Mouse (Mus musculus) yolk sac, embryonic 10.5 days (tissue): Measurements from ENCODE around the gene Btf3l4.
A peak's percentile ranks its signal among the peaks of the same experiment; 100 is the strongest.

ENCODE experiments used
- DNase-seq: peaks from one replicate; pipeline ENCODE4 v3.0.0-alpha.2; 2017; ENCODE audit warnings: low spot score

Btf3l4 gene

GRCm38 (mm10) chr4:108825677-108826076 is 7.7 kb downstream of the Btf3l4 start:
- DNase-seq, result no peak

GRCm38 (mm10) chr4:108811550-108811949 is 21.9 kb downstream of the Btf3l4 start:
- no peak for DNase-seq

DNA sequence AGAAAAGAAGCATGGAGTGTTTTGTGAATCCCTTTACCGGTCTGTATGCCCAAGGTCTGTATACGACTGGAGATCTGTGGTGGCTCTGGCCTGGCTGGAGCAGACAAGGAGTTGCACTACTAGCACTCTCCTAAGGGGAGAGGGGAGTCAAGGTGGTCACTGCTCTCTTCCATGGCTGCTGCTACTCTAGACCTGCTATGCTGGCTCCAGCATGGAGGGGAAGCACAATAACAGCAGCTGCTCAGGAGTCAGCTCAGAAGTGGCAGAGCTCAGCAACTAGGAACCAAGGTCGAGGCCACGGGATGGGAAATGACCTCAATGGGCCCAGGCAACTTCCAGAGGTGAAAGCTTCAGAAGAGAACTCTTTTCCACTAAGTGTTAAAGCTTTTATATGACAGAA is 22.3 kb downstream of the Btf3l4 start:
- no peak for DNase-seq

GRCm38 (mm10) chr4:108803535-108803934 is 29.9 kb downstream of the Btf3l4 start:
- no peak for DNase-seq

- DNase-seq, result peak; percentile 50
Measured at GRCm38 (mm10) chr4:108798083-108798830, 35.2 kb downstream of the Btf3l4 start.

GRCm38 (mm10) chr4:108796701-108797100 is 36.7 kb downstream of the Btf3l4 start:
- no peak for DNase-seq

GRCm38 (mm10) chr4:108793941-108794340 is 39.5 kb downstream of the Btf3l4 start:
- no peak for DNase-seq

- DNase-seq, result no peak
Measured at GRCm38 (mm10) chr4:108790507-108790906, 42.9 kb downstream of the Btf3l4 start.

- no peak for DNase-seq
Measured at GRCm38 (mm10) chr4:108789258-108789936, 44.0 kb downstream of the Btf3l4 start.

- no peak for DNase-seq
Measured at GRCm38 (mm10) chr4:108782421-108783085, 50.9 kb downstream of the Btf3l4 start.

- DNase-seq, result no peak
Measured at GRCm38 (mm10) chr4:108781596-108781995, 51.8 kb downstream of the Btf3l4 start.

DNA sequence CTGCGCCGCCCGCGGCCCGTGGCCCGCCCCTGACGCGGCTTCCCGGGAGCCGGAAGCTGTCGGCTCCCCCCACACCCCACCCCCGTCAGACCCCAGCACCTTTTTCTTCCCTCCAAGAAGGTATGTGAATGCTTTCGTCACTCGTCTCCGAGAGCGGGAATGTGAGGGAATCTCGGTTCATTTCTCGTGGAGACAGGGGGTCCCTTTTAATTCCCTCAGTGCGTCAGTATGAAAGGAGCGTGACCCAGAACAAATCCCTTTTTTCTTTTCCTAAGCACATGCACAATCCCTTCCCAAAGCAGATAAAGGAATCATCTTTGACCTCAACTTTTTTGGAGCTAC is 52.6 kb downstream of the Btf3l4 start:
- no peak for DNase-seq

- peak; percentile 80 for DNase-seq
Measured at GRCm38 (mm10) chr4:108780057-108780863, 53.2 kb downstream of the Btf3l4 start, which contains the start of gene Zfyve9. Gene Zfyve9 (minus strand): TSS chr4:108780798.

DNA sequence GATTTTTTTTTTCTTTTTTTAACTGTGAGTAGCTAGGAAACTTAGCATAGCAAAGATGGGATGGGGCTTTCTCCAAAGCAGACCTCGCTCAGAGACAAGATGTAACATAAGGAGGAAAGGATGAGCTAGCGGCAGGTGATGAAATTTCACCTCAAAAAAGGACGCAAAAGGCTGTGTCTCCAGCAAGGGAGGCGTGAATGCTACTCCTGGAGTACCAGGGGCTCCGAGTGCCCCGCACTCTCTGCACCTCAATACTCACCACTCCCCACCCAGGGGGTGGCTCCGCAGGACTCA is 53.7 kb downstream of the Btf3l4 start:
- no peak for DNase-seq

- DNase-seq, result no peak
Measured at GRCm38 (mm10) chr4:108768527-108768926, 64.9 kb downstream of the Btf3l4 start.
